Mouse (Mus musculus) limb, embryonic 13.5 days (tissue): ENCODE data around the gene Slc36a2. TPM values are rescaled to one million over a fixed set of nuclear protein-coding genes. Genes with fewer than 3 reads are reported as not detected.

Experiments used
- ATAC-seq: fragments of 200-750 bp; cut with Nextera tagmentation; 2 replicates; pipeline ENCODE4 v1.8.0; 2017; ENCODE audit warnings: low read depth, moderate number of reproducible peaks, moderate TSS enrichment; ENCODE audit not compliant: low FRiP score
- H3K27ac ChIP-seq: fragments of 300-500 bp; sonication (generic); 2 replicates; pipeline ENCODE4 v1.5.1; 2015; ENCODE audit warnings: inconsistent platforms, mild to moderate bottlenecking, moderate library complexity
- H3K27me3 ChIP-seq: fragments of 300-500 bp; sonication (generic); 2 replicates; pipeline ENCODE4 v1.6.1; 2015; ENCODE audit warnings: mild to moderate bottlenecking, inconsistent platforms
- H3K36me3 ChIP-seq: fragments of 300-500 bp; sonication (generic); 2 replicates; pipeline ENCODE4 v1.6.1; 2015; ENCODE audit warnings: inconsistent platforms, mild to moderate bottlenecking, moderate library complexity
- H3K4me1 ChIP-seq: fragments of 300-500 bp; sonication (generic); 2 replicates; pipeline ENCODE4 v1.6.1; 2015; ENCODE audit warnings: inconsistent platforms
- H3K4me2 ChIP-seq: fragments of 300-500 bp; sonication (generic); replicated peaks from 2 replicates; pipeline ENCODE4 v1.6.1; 2015; ENCODE audit warnings: inconsistent platforms, mild to moderate bottlenecking, moderate library complexity
- H3K4me3 ChIP-seq: fragments of 300-500 bp; sonication (generic); 2 replicates; pipeline ENCODE4 v1.5.1; 2015; ENCODE audit warnings: moderate library complexity, mild to moderate bottlenecking, inconsistent platforms
- H3K9ac ChIP-seq: fragments of 300-500 bp; sonication (generic); 2 replicates; pipeline ENCODE4 v1.6.1; 2015; ENCODE audit warnings: mild to moderate bottlenecking, inconsistent platforms
- H3K9me3 ChIP-seq: fragments of 300-500 bp; sonication (generic); 2 replicates; pipeline ENCODE4 v1.6.1; 2016; ENCODE audit warnings: inconsistent platforms
- WGBS: fragments of 180-500 bp; shearing (Covaris S2); methylation state at CpG from one replicate; pipeline ENCODE4 v1.1.7; 2015; 5-methylcytosine and 5-hydroxymethylcytosine counted together
- polyA plus RNA-seq: library from polyadenylated mRNA; unstranded; fragments of >200 nt; fragmentation: Nextera tagmentation; extraction: Ambion mirVana; gene quantifications from 2 replicates; pipeline ENCODE4 v1.2.1, GENCODE M21; 2015

Slc36a2 gene
- polyA plus RNA-seq, 1 experiment from 2014 or later = 0.29 TPM

GRCm38 (mm10) chr11:55209626-55210353 is 24.9 kb upstream of the Slc36a2 start:
- 77% methylated on average over 6 of the region's 6 CpGs for WGBS
- no peak overlapping the region for H3K9ac ChIP-seq
- no peak for ATAC-seq
- no peaks in the 10 kb centered on the region for H3K27me3 ChIP-seq
- H3K9me3 ChIP-seq = 0 out of 2 replicates have a peak, but pooled peaks cover 6% of the 10 kb centered on the region
- H3K4me3 ChIP-seq = no peak overlapping the region
- H3K4me2 ChIP-seq = no peak overlapping the region
- H3K36me3 ChIP-seq = no peaks in the 10 kb centered on the region
- H3K4me1 ChIP-seq = peaks cover 19% of the 10 kb centered on the region
- no peak overlapping the region for H3K27ac ChIP-seq

- 0 out of 2 replicates have a peak, but pooled peaks cover 6% of the 10 kb centered on the region for H3K9me3 ChIP-seq
- H3K4me1 ChIP-seq = peaks cover 21% of the 10 kb centered on the region
- H3K27ac ChIP-seq = no peak overlapping the region
- ATAC-seq = no peak
- WGBS = 75% methylated on average over 2 of the region's 2 CpGs
- no peaks in the 10 kb centered on the region for H3K27me3 ChIP-seq
- no peak overlapping the region for H3K9ac ChIP-seq
- no peak overlapping the region for H3K4me2 ChIP-seq
- no peak overlapping the region for H3K4me3 ChIP-seq
- no peaks in the 10 kb centered on the region for H3K36me3 ChIP-seq
These were observed 24.2 kb upstream of the Slc36a2 start for GRCm38 (mm10) chr11:55209032-55209431.

GRCm38 (mm10) chr11:55208001-55208690 is 23.3 kb upstream of the Slc36a2 start:
- Histone ChIP-seq H3K9me3 (0 out of 2 replicates have a peak, but pooled peaks cover 6% of the 10 kb centered on the region), H3K27me3 (no peaks in the 10 kb centered on the region), H3K4me3 (no peak overlapping the region), H3K9ac (no peak overlapping the region), H3K4me2 (no peak overlapping the region), H3K27ac (no peak overlapping the region), H3K4me1 (peaks cover 21% of the 10 kb centered on the region), H3K36me3 (no peaks in the 10 kb centered on the region)
- ATAC-seq = no peak
- WGBS = 64% methylated on average over 6 of the region's 6 CpGs

- Histone ChIP-seq H3K9ac (peak overlapping the region; percentile 86), H3K27ac (no peak overlapping the region), H3K36me3 (no peaks in the 10 kb centered on the region), H3K4me3 (peak overlapping the region; percentile 81), H3K9me3 (no peaks in the 10 kb centered on the region), H3K4me2 (peak overlapping the region; percentile 98), H3K4me1 (peaks cover 11% of the 10 kb centered on the region), H3K27me3 (no peaks in the 10 kb centered on the region)
- WGBS = 9% methylated on average over 17 of the region's 17 CpGs
- ATAC-seq = peak; percentile 9; the same call in 1 of the 2 replicates
These were observed 19.7 kb upstream of the Slc36a2 start for GRCm38 (mm10) chr11:55204602-55205001.

- no peaks in the 10 kb centered on the region for H3K36me3 ChIP-seq
- H3K9ac ChIP-seq = peak within 1 kb of the TSS; percentile 86
- peak; percentile 94 for ATAC-seq
- H3K27me3 ChIP-seq = no peaks in the 10 kb centered on the region
- peak within 1 kb of the TSS; percentile 81 for H3K4me3 ChIP-seq
- no peaks in the 10 kb centered on the region for H3K9me3 ChIP-seq
- H3K4me2 ChIP-seq = peak within 1 kb of the TSS; percentile 98
- H3K4me1 ChIP-seq = peaks cover 7% of the 10 kb centered on the region
- WGBS = under 1% methylated on average over 31 of the region's 31 CpGs
- no peak within 1 kb of the TSS for H3K27ac ChIP-seq
These were observed 19.3 kb upstream of the Slc36a2 start, which contains the start of gene Slc36a1 for GRCm38 (mm10) chr11:55204159-55204596. Gene Slc36a1, plus strand, starts transcription at chr11:55204350.

- H3K4me1 ChIP-seq = no peaks in the 10 kb centered on the region
- ATAC-seq = no peak
- no peak overlapping the region for H3K9ac ChIP-seq
- no peak overlapping the region for H3K4me2 ChIP-seq
- no peaks in the 10 kb centered on the region for H3K36me3 ChIP-seq
- H3K27me3 ChIP-seq = no peaks in the 10 kb centered on the region
- no peak overlapping the region for H3K27ac ChIP-seq
- 82% methylated on average over 8 of the region's 8 CpGs for WGBS
- H3K9me3 ChIP-seq = no peaks in the 10 kb centered on the region
- H3K4me3 ChIP-seq = no peak overlapping the region
These were observed 13.0 kb upstream of the Slc36a2 start for GRCm38 (mm10) chr11:55197740-55198510.

- WGBS = 49% methylated on average over 6 of the region's 6 CpGs
- no peaks in the 10 kb centered on the region for H3K4me1 ChIP-seq
- no peak overlapping the region for H3K4me3 ChIP-seq
- H3K27me3 ChIP-seq = no peaks in the 10 kb centered on the region
- H3K27ac ChIP-seq = no peak overlapping the region
- no peak overlapping the region for H3K4me2 ChIP-seq
- no peaks in the 10 kb centered on the region for H3K36me3 ChIP-seq
- H3K9me3 ChIP-seq = no peaks in the 10 kb centered on the region
- ATAC-seq = no peak
- no peak overlapping the region for H3K9ac ChIP-seq
These were observed 12.2 kb upstream of the Slc36a2 start for GRCm38 (mm10) chr11:55197086-55197485.

GRCm38 (mm10) chr11:55190216-55190615 is 5.3 kb upstream of the Slc36a2 start:
- H3K4me1 ChIP-seq = no peaks in the 10 kb centered on the region
- no peak overlapping the region for H3K4me3 ChIP-seq
- 76% methylated on average over 3 of the region's 3 CpGs for WGBS
- ATAC-seq = no peak
- H3K27me3 ChIP-seq = no peaks in the 10 kb centered on the region
- no peaks in the 10 kb centered on the region for H3K36me3 ChIP-seq
- no peak overlapping the region for H3K27ac ChIP-seq
- no peak overlapping the region for H3K4me2 ChIP-seq
- no peaks in the 10 kb centered on the region for H3K9me3 ChIP-seq
- H3K9ac ChIP-seq = no peak overlapping the region

- H3K27me3 ChIP-seq = no peaks in the 10 kb centered on the region
- 86% methylated on average over 6 of the region's 6 CpGs for WGBS
- no peaks in the 10 kb centered on the region for H3K4me1 ChIP-seq
- no peaks in the 10 kb centered on the region for H3K36me3 ChIP-seq
- no peak overlapping the region for H3K27ac ChIP-seq
- H3K9ac ChIP-seq = no peak overlapping the region
- no peaks in the 10 kb centered on the region for H3K9me3 ChIP-seq
- no peak overlapping the region for H3K4me3 ChIP-seq
- no peak overlapping the region for H3K4me2 ChIP-seq
- ATAC-seq = no peak
These were observed 2.9 kb upstream of the Slc36a2 start for GRCm38 (mm10) chr11:55187777-55188176.

GRCm38 (mm10) chr11:55187292-55187691 is 2.4 kb upstream of the Slc36a2 start:
- no peak overlapping the region for H3K9ac ChIP-seq
- no peak for ATAC-seq
- WGBS = 82% methylated on average over 4 of the region's 4 CpGs
- no peaks in the 10 kb centered on the region for H3K4me1 ChIP-seq
- no peaks in the 10 kb centered on the region for H3K9me3 ChIP-seq
- no peak overlapping the region for H3K27ac ChIP-seq
- H3K4me2 ChIP-seq = no peak overlapping the region
- H3K27me3 ChIP-seq = no peaks in the 10 kb centered on the region
- no peak overlapping the region for H3K4me3 ChIP-seq
- H3K36me3 ChIP-seq = no peaks in the 10 kb centered on the region

- H3K9me3 ChIP-seq = no peaks in the 10 kb centered on the region
- no peaks in the 10 kb centered on the region for H3K36me3 ChIP-seq
- no peak overlapping the region for H3K27ac ChIP-seq
- H3K4me2 ChIP-seq = no peak overlapping the region
- H3K4me1 ChIP-seq = no peaks in the 10 kb centered on the region
- no peak overlapping the region for H3K9ac ChIP-seq
- no peak overlapping the region for H3K4me3 ChIP-seq
- ATAC-seq = no peak
- WGBS = 89% methylated on average over 5 of the region's 5 CpGs
- no peaks in the 10 kb centered on the region for H3K27me3 ChIP-seq
These were observed 631 bp downstream of the Slc36a2 start for GRCm38 (mm10) chr11:55184246-55184645.

- Histone ChIP-seq H3K27ac (no peak overlapping the region), H3K9me3 (no peaks in the 10 kb centered on the region), H3K27me3 (no peaks in the 10 kb centered on the region; the same call in 1 of the 2 replicates), H3K4me1 (no peaks in the 10 kb centered on the region), H3K36me3 (no peaks in the 10 kb centered on the region), H3K9ac (no peak overlapping the region), H3K4me3 (no peak overlapping the region), H3K4me2 (no peak overlapping the region)
- no peak for ATAC-seq
- WGBS = 65% methylated on average over 7 of the region's 7 CpGs
These were observed 1.8 kb downstream of the Slc36a2 start for GRCm38 (mm10) chr11:55183124-55183523.
